Mouse (Mus musculus): ENCODE measurements around the gene Cnn2. TPM values are rescaled to one million over a fixed set of nuclear protein-coding genes. Genes with fewer than 3 reads are reported as not detected.

The Cnn2 gene
- polyA plus RNA-seq, 1 experiment from 2014 or later, result 37.1 TPM

GRCm38 (mm10) chr10:80015583-80015982 lies 27.2 kb downstream of the Cnn2 start:
- Histone ChIP-seq H3K9ac (replicated peaks) (no peak overlapping the region), H3K27me3 (peaks cover 91% of the 10 kb centered on the region), H3K4me1 (replicated peaks) (peaks cover 8% of the 10 kb centered on the region), H3K36me3 (peaks cover 16% of the 10 kb centered on the region), H3K4me2 (replicated peaks) (no peak overlapping the region), H3K27ac (no peak overlapping the region), H3K4me3 (replicated peaks) (no peak overlapping the region), H3K9me3 (peaks cover 7% of the 10 kb centered on the region)
- ATAC-seq, result no peak
- 82% methylated on average over 10 of the region's 10 CpGs for WGBS

- 76% methylated on average over 11 of the region's 11 CpGs for whole genome bisulfite sequencing
- Histone ChIP-seq H3K4me1 (replicated peaks) (peaks cover 8% of the 10 kb centered on the region), H3K36me3 (peaks cover 7% of the 10 kb centered on the region), H3K9ac (replicated peaks) (no peak within 1 kb of the TSS), H3K4me3 (replicated peaks) (no peak within 1 kb of the TSS), H3K27ac (no peak within 1 kb of the TSS), H3K27me3 (peaks cover 88% of the 10 kb centered on the region), H3K4me2 (replicated peaks) (no peak within 1 kb of the TSS), H3K9me3 (no peaks in the 10 kb centered on the region)
- ATAC-seq, result no peak
These were observed 28.1 kb downstream of the Cnn2 start, which contains the start of gene Arhgap45 for GRCm38 (mm10) chr10:80016511-80016910. Arhgap45 (plus strand) TSS chr10:80016653.

- Histone ChIP-seq H3K36me3 (peaks cover 2% of the 10 kb centered on the region), H3K4me1 (replicated peaks) (peaks cover 8% of the 10 kb centered on the region), H3K9ac (replicated peaks) (no peak overlapping the region), H3K9me3 (no peaks in the 10 kb centered on the region), H3K4me2 (replicated peaks) (no peak overlapping the region), H3K27ac (no peak overlapping the region), H3K4me3 (replicated peaks) (no peak overlapping the region), H3K27me3 (peaks cover 84% of the 10 kb centered on the region)
- WGBS, result 89% methylated on average over 10 of the region's 10 CpGs
- ATAC-seq, result no peak
These were observed 28.5 kb downstream of the Cnn2 start for GRCm38 (mm10) chr10:80016931-80017330.

GRCm38 (mm10) chr10:80017361-80017760 lies 29.0 kb downstream of the Cnn2 start:
- H3K36me3 ChIP-seq, result no peaks in the 10 kb centered on the region
- no peak overlapping the region for H3K27ac ChIP-seq
- ATAC-seq, result no peak
- 70% methylated on average over 3 of the region's 3 CpGs for WGBS
- H3K9ac ChIP-seq (replicated peaks), result no peak overlapping the region
- H3K4me1 ChIP-seq (replicated peaks), result peaks cover 8% of the 10 kb centered on the region
- H3K9me3 ChIP-seq, result no peaks in the 10 kb centered on the region
- no peak overlapping the region for H3K4me2 ChIP-seq (replicated peaks)
- H3K4me3 ChIP-seq (replicated peaks), result no peak overlapping the region
- peaks cover 79% of the 10 kb centered on the region for H3K27me3 ChIP-seq

- WGBS, result 85% methylated on average over 14 of the region's 14 CpGs
- H3K27me3 ChIP-seq, result peaks cover 75% of the 10 kb centered on the region
- no peak for ATAC-seq
- H3K27ac ChIP-seq, result no peak overlapping the region
- H3K36me3 ChIP-seq, result no peaks in the 10 kb centered on the region
- H3K4me1 ChIP-seq (replicated peaks), result peaks cover 8% of the 10 kb centered on the region
- H3K4me2 ChIP-seq (replicated peaks), result no peak overlapping the region
- H3K9ac ChIP-seq (replicated peaks), result no peak overlapping the region
- no peak overlapping the region for H3K4me3 ChIP-seq (replicated peaks)
- H3K9me3 ChIP-seq, result no peaks in the 10 kb centered on the region
These were observed 29.4 kb downstream of the Cnn2 start for GRCm38 (mm10) chr10:80017771-80018170.

- Histone ChIP-seq H3K9me3 (no peaks in the 10 kb centered on the region), H3K36me3 (no peaks in the 10 kb centered on the region), H3K4me3 (replicated peaks) (no peak overlapping the region), H3K27ac (no peak overlapping the region), H3K27me3 (peaks cover 65% of the 10 kb centered on the region), H3K4me2 (replicated peaks) (no peak overlapping the region), H3K9ac (replicated peaks) (no peak overlapping the region), H3K4me1 (replicated peaks) (peaks cover 8% of the 10 kb centered on the region)
- 7% methylated on average over 15 of the region's 15 CpGs for WGBS
- no peak for ATAC-seq
These were observed 30.4 kb downstream of the Cnn2 start for GRCm38 (mm10) chr10:80018739-80019297.

- ATAC-seq, result peak; percentile 49; the same call in 1 of the 2 replicates
- 0 out of 2 replicates have a peak overlapping the region, but pooled peaks have one; percentile 2 for H3K4me3 ChIP-seq (replicated peaks)
- H3K4me1 ChIP-seq (replicated peaks), result peaks cover 8% of the 10 kb centered on the region
- no peak overlapping the region for H3K27ac ChIP-seq
- H3K4me2 ChIP-seq (replicated peaks), result peak overlapping the region; percentile 19
- H3K36me3 ChIP-seq, result no peaks in the 10 kb centered on the region
- WGBS, result 4% methylated on average over 20 of the region's 20 CpGs
- H3K9ac ChIP-seq (replicated peaks), result no peak overlapping the region; the same call in 1 of the 2 replicates
- no peaks in the 10 kb centered on the region for H3K9me3 ChIP-seq
- peaks cover 57% of the 10 kb centered on the region for H3K27me3 ChIP-seq
These were observed 31.2 kb downstream of the Cnn2 start for GRCm38 (mm10) chr10:80019471-80020131.

- Histone ChIP-seq H3K9ac (replicated peaks) (no peak overlapping the region; the same call in 1 of the 2 replicates), H3K4me2 (replicated peaks) (0 out of 2 replicates have a peak overlapping the region, but pooled peaks have one; percentile 19), H3K9me3 (no peaks in the 10 kb centered on the region), H3K4me1 (replicated peaks) (peaks cover 8% of the 10 kb centered on the region), H3K27me3 (peaks cover 51% of the 10 kb centered on the region), H3K4me3 (replicated peaks) (no peak overlapping the region), H3K27ac (no peak overlapping the region), H3K36me3 (no peaks in the 10 kb centered on the region)
- no peak for ATAC-seq
- 17% methylated on average over 11 of the region's 11 CpGs for whole genome bisulfite sequencing
These were observed 31.8 kb downstream of the Cnn2 start for GRCm38 (mm10) chr10:80020191-80020590.

- H3K36me3 ChIP-seq, result no peaks in the 10 kb centered on the region
- no peak overlapping the region for H3K4me2 ChIP-seq (replicated peaks)
- H3K9ac ChIP-seq (replicated peaks), result no peak overlapping the region
- H3K4me1 ChIP-seq (replicated peaks), result peaks cover 8% of the 10 kb centered on the region
- H3K9me3 ChIP-seq, result no peaks in the 10 kb centered on the region
- H3K27ac ChIP-seq, result no peak overlapping the region
- no peak overlapping the region for H3K4me3 ChIP-seq (replicated peaks)
- WGBS, result 81% methylated on average over 18 of the region's 18 CpGs
- ATAC-seq, result no peak
- peaks cover 45% of the 10 kb centered on the region for H3K27me3 ChIP-seq
These were observed 32.4 kb downstream of the Cnn2 start for GRCm38 (mm10) chr10:80020603-80021319.

- Histone ChIP-seq H3K4me3 (replicated peaks) (no peak overlapping the region), H3K36me3 (no peaks in the 10 kb centered on the region), H3K27ac (no peak overlapping the region), H3K4me1 (replicated peaks) (peaks cover 8% of the 10 kb centered on the region), H3K4me2 (replicated peaks) (no peak overlapping the region), H3K9ac (replicated peaks) (no peak overlapping the region), H3K9me3 (no peaks in the 10 kb centered on the region), H3K27me3 (peaks cover 40% of the 10 kb centered on the region)
- 94% methylated on average over 13 of the region's 13 CpGs for WGBS
- ATAC-seq, result no peak
These were observed 32.9 kb downstream of the Cnn2 start for GRCm38 (mm10) chr10:80021320-80021641.

- Histone ChIP-seq H3K4me3 (replicated peaks) (no peak overlapping the region), H3K4me2 (replicated peaks) (no peak overlapping the region), H3K27ac (no peak overlapping the region), H3K9me3 (no peaks in the 10 kb centered on the region), H3K9ac (replicated peaks) (no peak overlapping the region), H3K4me1 (replicated peaks) (peaks cover 8% of the 10 kb centered on the region), H3K27me3 (peaks cover 32% of the 10 kb centered on the region), H3K36me3 (no peaks in the 10 kb centered on the region)
- ATAC-seq, result no peak
- WGBS, result 92% methylated on average over 12 of the region's 12 CpGs
These were observed 33.8 kb downstream of the Cnn2 start for GRCm38 (mm10) chr10:80022164-80022563.

GRCm38 (mm10) chr10:80022806-80023205 lies 34.4 kb downstream of the Cnn2 start:
- WGBS, result 96% methylated on average over 8 of the region's 8 CpGs
- no peak overlapping the region for H3K4me3 ChIP-seq (replicated peaks)

More at GRCm38 (mm10) chr10:80022806-80023205, 34.4 kb downstream of the Cnn2 start:
- H3K27ac ChIP-seq, result no peak overlapping the region
- H3K9ac ChIP-seq (replicated peaks), result no peak overlapping the region
- H3K4me2 ChIP-seq (replicated peaks), result no peak overlapping the region
- H3K9me3 ChIP-seq, result no peaks in the 10 kb centered on the region
- peaks cover 26% of the 10 kb centered on the region for H3K27me3 ChIP-seq
- H3K36me3 ChIP-seq, result no peaks in the 10 kb centered on the region
- no peak for ATAC-seq
- H3K4me1 ChIP-seq (replicated peaks), result peaks cover 8% of the 10 kb centered on the region

Data from midbrain, embryonic 13.5 days (tissue).